Mouse (Mus musculus): ENCODE results near the gene Abcg4.
"Not testable (repeated sequence)": the region's sequence is repeated elsewhere in the genome, so short reads cannot be mapped to it uniquely, and the experiment has no call there.

Abcg4 gene

DNA sequence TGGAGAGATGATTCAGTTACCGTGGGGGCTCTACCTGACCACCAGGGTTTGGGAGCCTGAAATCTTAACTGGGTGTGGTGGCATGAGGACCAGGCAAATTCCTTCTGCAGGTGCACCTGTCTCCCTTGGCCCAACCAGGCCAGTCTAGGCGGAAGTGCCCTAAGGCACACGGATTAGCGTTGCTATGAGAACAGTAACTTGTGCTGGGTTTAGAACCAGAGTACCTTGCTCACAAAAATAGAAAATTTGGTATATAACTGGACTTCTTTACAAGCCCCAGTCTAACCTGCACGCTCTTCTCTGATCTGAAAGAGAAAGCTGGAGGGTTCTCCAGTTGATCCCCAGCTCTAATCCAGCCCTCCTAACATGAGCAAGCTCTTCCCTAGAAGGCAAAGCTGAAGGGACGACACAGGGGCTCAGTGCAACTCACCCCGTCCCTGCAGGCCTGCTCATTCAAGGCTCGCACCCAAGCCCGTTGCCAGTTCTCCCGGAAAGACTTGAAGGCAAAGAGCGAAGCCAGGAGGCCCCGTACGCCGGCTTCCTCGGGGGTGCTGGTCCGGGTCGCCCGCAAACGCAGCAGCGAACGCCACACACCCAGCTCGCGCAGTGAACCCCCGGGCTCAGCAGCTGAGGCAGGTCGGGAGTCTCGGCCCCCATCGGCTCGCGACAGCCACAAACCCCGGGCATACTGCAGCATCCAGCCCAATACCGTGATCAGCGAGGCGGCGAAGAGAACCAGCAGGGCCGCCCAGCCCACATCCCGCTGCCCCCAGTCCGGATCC lies 30.9 kb upstream of the Abcg4 start:
- no peak for DNase-seq

DNA sequence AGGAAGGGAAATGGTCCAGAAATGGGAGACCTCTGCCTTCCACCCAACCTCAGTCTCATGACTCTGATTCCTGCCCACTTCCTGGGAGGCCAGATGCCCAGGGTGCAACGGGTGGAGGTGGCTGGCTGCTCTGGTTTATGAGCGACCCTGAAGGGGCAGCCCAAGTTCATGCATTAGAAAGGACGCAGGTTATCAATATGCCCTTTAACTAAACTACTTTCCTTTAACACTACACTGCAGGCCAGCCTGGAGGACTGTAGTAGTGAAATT lies 30.3 kb upstream of the Abcg4 start:
- DNase-seq, result no peak

DNA sequence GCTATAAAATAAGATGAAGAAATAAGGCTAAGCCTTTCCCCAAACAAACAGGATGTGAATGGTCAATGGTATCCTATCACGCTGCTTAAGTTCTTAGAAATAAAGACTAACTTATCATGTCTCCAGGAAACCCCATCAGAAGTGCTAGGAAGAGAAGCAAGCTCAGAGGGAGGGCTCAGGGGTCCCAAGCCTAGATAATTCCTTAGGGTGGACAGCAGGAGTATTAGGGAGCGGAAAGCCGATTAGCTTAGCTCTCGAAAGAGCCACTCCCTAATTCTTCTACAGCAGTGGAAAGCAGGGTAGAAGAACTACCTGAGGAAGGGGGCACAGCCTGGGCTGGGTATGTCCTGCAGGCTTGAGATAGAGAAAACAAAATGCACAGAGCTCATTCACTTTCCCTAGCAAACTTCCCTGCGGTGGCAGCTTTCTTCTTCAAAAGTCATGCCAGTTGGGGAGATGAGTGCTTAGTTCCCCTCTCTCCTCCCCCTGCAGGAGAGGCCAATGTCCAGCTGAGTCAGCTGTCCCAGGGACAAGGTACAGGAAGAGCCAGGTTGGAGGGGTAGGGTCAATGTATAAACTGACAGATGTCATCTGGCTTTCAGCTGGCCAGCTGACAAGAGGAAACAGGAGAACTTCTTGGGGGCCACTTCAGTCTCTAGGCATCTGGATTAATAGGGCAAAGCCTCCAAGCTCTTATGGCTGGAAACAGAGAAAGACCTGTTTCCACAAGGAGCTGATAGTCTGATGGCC lies 29.8 kb upstream of the Abcg4 start:
- DNase-seq, result no peak

DNA sequence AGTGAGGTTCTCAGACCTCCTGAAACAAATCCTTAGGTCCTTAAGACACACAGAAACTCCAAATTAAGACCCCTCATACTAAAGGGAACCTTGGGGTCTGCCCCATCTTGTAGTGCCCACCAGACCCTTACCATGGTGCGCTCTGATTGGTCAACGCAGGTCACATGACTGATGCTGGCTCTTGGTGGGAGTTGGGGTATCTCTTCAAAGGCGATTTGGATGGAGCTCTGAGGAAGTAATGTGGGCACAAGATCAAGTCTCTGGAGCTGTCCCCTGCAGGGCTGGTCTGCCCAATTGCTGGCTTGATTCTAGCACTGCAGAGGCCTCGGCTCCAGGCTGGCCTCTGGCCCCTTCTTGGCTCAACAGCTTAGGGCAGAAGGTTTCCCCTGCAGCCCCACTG lies 29.0 kb upstream of the Abcg4 start:
- DNase-seq, result no peak

DNA sequence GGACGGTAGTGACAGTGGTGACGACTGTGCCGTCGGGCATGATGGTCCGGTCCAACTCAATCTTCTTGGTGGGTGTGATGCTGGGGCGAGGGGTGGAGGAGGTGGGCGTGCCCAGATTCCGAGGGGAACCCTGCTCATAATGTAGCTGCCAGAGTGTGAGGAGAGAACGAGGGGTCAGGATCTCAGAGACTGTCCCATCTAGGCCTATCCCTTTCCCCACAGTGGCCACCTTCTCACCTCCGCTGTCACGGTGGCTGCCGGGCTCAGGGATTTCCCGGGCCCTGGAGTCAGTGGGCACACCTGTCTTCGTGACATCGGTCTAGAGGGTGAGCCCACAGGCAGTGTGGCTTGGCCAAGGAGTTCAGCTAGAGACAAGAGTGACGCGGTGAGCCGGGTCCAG lies 26.5 kb upstream of the Abcg4 start:
- DNase-seq, result no peak

DNA sequence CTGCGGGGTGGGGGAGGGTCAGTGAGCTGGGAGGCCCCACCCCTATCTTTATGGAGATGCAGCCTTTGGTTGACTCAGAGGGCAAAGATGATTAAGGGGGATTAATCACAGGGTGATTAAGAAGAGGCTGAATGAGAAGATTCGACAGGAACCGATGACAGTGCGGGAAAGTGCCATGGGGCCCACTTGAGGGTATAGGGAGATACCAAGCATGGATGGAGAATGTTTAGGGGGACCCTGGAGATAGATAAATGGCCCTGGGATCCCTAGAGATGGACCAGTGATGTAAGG lies 25.8 kb upstream of the Abcg4 start:
- no peak for DNase-seq

DNA sequence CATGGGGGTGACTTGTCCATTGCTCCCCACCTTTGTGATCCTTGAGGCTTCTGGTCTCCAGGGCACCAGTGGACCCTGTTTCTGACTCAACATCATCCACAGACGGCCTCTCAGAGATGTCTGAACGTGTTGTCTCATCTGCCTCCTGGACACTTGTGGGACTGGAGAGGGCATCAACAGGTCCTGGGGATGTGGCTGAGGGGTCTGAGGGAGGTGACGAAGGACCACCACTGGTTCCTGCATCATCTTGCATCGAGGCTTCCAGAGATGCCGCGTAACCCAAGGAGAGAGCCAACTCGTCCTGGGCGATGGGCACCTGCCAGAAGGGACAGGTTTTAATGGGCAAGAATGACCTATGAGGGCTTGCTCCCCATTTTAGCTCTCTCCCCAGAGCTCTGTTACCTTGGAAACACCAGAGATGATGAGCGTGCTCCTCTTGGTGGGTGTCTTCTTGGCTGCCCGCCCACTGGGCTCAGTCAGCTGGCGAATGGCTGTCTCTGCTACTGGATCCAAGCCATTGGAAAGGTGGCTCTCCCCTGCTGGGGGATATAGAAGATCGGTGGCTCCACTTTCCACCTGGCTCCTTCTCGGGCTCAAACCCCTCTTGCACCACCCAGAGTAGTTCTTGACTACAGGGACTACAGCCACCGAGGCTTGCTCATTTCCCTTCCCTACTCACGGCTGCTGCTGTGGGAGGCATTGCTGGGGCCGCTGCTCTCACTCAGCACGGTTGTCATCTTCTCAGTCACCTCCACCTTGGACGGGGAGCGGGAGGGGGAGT lies 25.3 kb upstream of the Abcg4 start:
- DNase-seq, result no peak

DNA sequence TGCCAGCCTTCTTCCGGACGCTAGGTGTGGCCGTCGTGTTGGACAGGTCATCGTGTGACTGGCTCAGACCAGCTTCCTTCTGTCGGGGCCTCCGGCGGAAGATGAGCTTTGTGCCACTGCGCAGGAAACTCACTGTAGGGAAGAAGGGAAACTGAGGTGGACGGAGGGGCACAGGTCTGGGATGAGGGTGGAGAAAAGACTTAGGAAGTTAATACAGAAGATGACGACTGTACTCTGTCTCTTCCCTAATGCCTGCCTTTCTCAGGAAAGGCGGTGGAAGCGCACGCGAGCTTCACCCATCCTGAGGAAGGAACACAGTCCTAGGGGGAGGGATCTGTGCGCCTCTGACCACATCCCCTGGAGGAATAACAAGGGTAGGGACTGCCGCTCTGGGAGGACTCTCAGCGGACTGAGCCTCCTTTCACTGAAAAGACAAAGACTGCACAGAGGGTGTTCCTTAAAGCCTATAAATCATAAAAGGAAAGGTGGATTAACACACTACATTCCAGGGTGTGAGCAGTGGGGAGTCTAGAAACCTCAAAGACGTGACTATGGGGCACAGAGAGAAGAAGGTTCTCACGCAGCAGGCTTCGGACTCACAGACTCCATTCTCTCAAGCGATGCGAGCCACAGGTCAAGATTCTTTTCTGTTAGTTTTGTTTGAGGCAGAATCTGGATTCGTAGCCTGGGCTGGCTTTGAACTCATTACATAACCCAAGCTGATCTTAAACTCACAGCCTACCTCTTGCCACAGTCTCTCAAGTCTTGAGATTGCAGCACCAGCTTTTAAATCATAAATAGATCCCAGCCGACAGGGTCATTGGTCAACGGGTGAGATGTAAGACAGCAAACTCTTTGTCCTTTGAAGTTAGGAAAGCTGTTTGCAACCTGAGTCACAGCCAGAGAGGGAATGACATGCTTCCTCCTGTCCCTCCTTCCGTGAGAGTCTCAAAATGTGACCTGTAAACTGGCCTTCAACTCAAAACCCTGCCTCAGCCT lies 23.0 kb upstream of the Abcg4 start:
- DNase-seq, result peak; percentile 59 to 72

DNA sequence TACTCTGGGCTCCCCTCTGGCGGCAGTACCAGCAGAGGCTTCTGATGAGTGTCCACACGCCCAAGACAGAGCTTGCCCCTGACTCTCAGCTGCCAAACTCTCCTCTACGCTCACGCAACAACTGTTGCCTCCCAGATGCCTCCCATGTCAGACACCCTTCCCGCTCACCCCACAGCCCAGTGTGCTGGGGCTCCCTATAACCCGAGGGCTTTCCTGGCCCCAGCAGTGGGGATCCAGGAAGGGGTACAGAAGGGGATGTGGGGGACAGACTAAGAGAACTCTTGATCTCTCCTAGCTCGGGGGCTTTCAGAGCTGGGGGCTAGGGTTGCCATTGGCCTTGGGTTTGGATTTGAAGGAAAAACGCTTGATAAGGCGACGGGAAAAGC lies 22.3 kb upstream of the Abcg4 start:
- no peak for DNase-seq

DNA sequence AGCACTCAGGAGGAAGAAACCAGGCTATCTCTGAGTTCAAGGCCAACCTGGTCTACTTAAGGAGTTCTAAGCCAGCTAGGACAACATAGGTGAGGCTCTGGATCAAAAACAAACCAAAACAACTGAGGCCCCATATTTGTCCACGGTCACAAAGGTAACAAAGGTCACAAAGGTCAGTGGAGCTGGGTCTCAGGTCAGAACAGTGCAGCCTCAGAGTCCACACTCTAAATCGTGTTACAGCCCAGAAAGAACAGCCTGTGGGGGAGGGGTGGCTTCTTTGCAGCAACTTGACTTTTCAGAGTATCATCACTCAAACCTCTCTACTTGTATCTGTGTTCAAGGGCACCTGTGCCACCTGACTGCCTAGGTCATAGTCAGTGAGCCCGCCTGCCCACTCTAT lies 21.3 kb upstream of the Abcg4 start:
- no peak for DNase-seq

DNA sequence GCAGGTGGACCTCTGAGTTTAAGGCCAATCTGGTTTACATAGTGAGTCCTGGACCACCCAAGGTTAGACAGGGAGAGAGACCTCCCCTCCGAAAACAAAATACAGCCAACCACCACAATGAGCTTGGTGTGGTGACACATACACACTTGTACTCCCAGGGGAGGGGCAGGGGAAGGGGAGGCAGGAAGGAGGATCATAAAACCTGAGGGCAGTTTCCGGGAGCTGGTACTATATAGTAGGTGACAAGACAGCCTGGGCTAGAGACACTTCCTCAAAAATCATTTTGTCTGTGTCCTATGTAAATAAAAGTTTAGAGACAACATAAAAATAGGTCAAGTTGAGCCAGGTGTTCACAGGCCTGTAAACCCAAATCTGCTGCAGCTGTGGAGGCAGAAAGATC lies 18.8 kb upstream of the Abcg4 start:
- no peak for DNase-seq

DNA sequence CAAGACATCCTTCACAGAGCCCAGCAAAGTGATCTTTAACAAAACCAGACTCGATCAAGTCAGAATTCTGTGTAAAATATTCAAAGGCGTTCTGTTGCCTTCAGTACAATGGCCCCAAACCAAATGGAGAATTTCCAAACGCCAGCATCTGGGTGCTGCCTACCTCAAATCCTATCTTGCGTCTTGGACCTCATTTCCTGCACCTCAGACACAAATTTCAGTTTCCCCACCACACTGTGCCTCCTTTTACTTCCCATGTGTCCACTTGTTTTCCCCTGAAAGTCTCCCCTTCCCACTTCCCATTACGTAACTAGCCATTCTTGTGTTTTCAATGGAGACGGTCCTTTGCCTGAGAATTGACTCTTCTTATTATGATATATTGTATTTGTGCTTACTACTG lies 18.1 kb upstream of the Abcg4 start:
- no peak for DNase-seq

DNA sequence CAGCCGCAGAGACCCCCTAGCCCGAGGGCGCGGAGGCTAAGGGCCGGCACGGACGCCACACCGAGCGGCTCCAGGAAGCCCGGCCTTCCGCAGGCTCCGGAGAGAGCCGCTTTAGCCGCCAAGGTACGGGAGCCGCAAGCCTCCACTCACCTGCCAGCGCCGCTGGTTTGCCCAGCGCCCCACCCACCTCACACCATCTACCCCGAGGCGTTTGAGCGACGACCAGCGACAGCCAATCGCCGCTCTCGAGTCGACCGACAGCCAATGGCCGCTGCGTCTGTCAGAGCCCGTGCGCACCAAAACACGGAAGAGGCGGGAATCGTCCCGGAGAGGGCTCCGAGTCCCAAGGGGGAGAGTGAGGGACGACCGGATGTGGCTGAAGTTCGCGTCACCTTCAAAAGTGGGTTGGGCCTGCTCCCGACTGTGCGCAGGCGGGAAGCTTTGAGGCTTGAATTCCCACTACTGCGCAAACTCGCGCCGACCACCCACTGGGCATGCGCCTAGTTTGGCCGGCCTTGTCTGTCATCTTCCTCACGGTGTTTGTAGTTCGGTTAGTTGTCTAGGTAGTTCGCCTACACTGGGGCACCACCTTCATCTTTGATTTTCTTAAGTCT lies 17.2 kb upstream of the Abcg4 start, which contains the start of gene Hinfp:
TSS of gene Hinfp (minus strand) at position 206 of the 614 bp plus-strand sequence.
- DNase-seq, result peak; percentile 99

DNA sequence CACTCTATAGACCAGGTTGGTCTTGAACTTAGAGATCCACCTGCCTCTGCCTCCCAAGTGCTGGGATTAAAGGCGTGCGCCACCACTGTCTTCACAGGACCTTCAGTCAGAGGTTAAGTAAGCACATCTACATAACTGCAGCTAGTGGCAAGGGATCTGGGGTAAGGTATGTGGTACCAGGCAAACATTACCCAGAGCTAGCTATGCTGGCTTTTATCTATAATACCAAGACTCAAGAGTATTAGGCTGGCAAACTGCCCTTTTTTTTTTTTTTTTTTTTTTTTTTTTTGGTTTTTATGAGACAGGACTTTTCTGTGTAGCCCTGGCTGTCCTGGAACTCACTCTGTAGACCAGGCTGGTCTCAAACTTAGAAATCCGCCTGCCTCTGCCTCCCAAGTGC lies 11.6 kb upstream of the Abcg4 start:
- DNase-seq, result not testable (repeated sequence)

DNA sequence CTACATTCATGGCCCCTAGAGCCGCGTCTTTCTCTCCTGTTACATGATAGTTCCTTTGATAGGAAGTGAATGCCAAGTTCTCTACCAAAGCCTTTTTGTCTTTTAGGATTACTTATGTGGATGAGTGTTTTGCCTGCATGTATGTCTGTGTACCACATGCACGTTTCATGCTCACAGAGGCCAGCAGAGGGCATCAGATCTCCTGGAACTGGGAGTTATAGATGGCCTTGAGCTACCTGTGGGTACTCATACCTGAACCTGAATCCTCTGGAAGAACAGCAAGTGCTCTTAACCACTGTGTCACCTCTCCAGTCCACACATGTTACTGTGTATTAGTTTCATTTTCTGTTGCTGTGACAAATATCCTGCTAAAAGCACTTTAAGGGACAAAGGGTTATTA lies 4.1 kb upstream of the Abcg4 start:
- peak; percentile 54 to 65 for DNase-seq

DNA sequence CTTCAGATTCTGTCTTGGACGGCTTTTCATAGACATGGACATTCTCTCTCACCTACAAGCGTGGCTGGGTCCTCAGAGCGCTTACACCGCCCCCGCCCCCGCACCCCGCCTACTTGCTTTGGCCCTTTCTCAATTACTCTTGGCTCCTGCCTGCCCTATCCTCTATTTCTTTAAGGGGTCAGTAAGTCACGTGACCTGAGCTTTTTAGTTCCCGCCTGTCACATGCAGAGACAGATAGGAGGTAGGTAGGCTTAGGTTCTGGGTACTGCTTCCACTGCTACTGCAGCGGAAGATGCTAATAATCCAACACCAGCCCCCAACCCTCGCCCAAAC lies 510 bp upstream of the Abcg4 start:
- no peak for DNase-seq

DNA sequence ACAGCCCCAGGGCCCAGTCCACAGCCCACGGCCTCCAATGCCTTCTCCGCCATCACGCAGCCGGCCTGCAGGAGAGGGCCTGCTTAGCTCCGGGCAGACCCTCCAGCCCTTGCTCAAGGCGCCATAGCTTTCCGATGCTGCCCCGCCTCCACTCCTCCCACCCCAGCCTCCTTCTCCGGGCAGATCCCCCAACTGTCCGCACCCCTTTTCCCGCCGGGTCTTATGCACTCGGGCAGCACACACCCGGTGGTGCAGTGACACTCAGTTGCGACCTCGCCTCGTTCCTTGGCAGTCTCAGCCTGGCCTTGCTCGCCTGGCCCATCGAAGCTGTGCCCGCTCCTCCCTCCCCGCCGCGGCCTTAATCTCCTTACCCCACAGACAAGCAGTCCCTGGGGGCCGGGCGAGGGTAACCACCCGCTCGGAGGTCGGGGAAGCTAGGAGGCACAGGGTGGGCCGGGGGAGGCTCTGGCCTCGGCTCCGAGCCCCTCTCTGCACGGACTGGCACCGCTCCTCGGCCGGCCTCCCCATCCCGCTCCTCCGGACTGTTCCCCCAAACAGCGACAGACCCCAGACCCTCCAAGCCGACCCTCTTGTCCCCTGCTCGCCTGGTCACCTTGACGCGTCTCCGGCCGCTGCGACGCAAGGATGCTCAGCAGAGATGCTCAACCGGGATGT lies 877 bp downstream of the Abcg4 start:
- DNase-seq, result no peak

DNA sequence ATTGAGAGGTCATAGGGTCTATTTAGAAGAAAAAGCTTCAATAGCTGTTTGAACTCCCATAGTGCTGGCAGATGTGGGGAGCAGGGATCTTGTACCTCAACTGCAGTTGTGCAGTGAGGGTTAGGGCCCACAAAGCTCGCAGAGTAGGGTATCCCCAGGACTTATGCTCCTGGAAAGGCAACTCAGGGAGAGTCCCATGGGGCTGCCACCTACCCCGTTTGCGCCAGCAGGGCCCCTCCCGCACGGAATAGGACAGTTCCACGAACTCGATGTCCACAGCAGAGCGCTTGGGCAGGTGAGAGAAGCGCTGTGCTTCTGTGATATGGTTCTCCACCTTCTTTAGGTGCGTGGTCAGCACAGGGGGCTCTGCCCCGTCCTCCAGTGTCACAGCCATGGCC lies 1.4 kb downstream of the Abcg4 start:
- DNase-seq, result no peak

DNA sequence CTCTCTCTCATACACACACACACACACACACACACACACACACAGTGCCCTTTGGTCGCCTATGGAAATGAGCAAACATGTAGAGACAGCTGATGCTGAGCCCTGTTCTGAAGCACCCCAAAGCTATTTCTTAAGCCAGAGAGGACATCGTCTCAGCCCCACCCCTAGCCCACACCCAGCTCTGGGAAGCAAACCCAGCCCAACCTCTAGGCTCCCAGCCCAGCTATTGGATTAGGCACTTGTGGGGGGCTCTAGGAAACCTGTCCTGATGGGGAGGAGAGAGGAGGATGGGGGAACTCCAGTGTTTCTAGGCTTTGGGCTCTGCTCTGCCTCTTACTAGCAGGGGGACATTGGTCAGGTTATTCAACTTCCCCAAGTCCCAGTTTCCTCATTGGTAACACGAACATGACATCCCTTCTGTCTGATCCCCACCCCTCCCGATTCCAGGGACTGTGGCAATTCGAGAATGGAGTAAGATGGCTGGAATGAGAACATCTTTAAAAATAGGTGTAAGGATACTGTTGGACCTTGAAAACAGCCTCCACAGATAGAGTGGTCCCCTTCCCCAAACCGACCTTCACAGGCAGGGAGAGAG lies 2.1 kb downstream of the Abcg4 start:
- DNase-seq, result no peak

DNA sequence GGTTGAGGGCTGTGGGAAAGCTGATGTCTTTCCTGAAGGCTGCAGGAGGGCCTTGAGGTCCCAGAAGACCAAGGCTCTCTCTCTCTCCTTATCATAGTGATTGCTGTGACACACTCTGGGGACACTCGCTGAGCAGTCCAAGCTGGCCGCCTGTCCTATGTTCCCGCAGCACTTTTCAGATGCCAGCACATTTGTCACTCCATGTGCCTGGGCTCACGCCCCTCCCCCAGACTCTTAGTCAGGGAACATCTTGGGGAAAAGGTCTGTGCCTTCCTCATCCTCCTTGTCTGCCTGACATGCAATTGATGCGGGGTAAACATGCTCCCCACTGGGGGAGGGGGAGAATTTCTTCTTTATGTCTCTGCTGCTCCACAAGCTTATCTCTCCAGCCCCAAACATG lies 5.2 kb downstream of the Abcg4 start:
- DNase-seq, result no peak

DNA sequence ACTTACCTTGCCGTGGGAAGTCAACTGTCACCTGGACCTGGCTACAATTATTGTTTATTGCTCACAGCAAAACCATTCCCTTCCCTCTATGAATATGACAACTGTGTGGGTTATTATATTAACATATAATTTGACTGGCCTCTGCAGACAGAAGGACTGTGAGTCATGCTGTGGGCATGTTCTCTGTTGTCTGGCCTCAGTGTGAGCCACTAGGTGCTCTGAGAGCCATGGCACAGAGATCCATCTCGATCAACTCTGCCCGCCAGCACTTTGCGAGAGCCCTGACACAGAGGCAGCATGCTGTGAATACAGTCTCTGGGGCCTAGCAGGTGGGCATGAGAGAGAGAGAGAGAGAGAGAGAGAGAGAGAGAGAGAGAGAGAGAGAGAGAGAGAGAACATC lies 18.4 kb downstream of the Abcg4 start:
- DNase-seq, result no peak

DNA sequence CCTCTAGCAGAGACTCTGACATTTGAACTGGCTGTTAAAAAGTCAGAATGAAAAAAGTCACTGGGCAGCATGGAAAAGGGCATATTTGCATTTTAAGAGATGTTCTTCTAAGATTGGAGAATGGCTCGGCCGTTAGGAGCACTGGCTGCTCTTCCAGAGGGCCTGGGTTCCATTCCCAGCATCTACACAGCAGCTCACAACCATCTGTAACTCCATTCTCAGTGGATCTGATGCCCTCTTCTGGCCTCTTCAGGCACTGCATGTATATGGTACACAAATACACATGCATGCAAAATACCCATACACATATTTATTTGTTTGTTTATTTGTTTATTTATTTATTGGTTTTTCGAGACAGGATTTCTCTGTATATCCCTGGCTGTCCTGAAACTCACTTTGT lies 19.3 kb downstream of the Abcg4 start:
- DNase-seq, result no peak

All from lung, adult 18-20 months (tissue).